Mouse (Mus musculus) liver, embryonic 14.5 days (tissue): Measurements from ENCODE around the gene Hat1. TPM values are rescaled to one million over a fixed set of nuclear protein-coding genes. Genes with fewer than 3 reads are reported as not detected.

Source experiments
- ATAC-seq: fragments of 200-750 bp; cut with Nextera tagmentation; 2 replicates; pipeline ENCODE4 v1.8.0; 2017; ENCODE audit warnings: moderate number of reproducible peaks, mild to moderate bottlenecking, moderate library complexity; ENCODE audit not compliant: insufficient read depth
- DNase-seq, 3 experiments: peaks; one replicate each; pipeline ENCODE4 v3.0.0-alpha.2; 2012 to 2013; ENCODE audit warnings: low read depth in 3 of 3, low spot score in 3 of 3
- H3K27ac ChIP-seq: fragments of 300-500 bp; sonication (generic); 2 replicates; pipeline ENCODE4 v1.5.1; 2014; ENCODE audit warnings: moderate library complexity, mild to moderate bottlenecking, control low read depth, inconsistent platforms
- H3K27me3 ChIP-seq: fragments of 300-500 bp; sonication (generic); 2 replicates; pipeline ENCODE4 v1.6.1; 2014; ENCODE audit warnings: mild to moderate bottlenecking, low read length, moderate library complexity; ENCODE audit not compliant: control insufficient read depth, insufficient read depth
- H3K36me3 ChIP-seq: fragments of 300-500 bp; sonication (generic); replicated peaks from 2 replicates; pipeline ENCODE4 v1.6.1; 2014; ENCODE audit warnings: low read depth; ENCODE audit not compliant: control insufficient read depth, insufficient read depth
- H3K4me1 ChIP-seq, 2 experiments: fragments of 200-500 bp in 1 of 2; fragments of 300-500 bp in 1 of 2; sonication (generic) in 1 of 2; replicated peaks; 2 replicates each; pipeline ENCODE4 v1.6.1; 2012 to 2014; ENCODE audit warnings: antibody characterized with exemption in 1 of 2, inconsistent platforms in 1 of 2, low read length in 1 of 2; ENCODE audit not compliant: control insufficient read depth in 2 of 2, insufficient read depth in 2 of 2
- H3K4me2 ChIP-seq: fragments of 300-500 bp; sonication (generic); 2 replicates; pipeline ENCODE4 v1.6.1; 2014; ENCODE audit warnings: low read depth, mild to moderate bottlenecking, control low read depth, moderate library complexity
- H3K4me3 ChIP-seq, 2 experiments: fragments of 200-500 bp in 1 of 2; fragments of 300-500 bp in 1 of 2; sonication (generic) in 1 of 2; 2 replicates each; pipeline ENCODE4 v1.5.1; 2012 to 2014; ENCODE audit warnings: low read depth in 2 of 2, low read length in 2 of 2, mild to moderate bottlenecking in 2 of 2, control low read depth in 1 of 2, inconsistent platforms in 1 of 2, moderate library complexity in 1 of 2; ENCODE audit not compliant: insufficient read depth in 1 of 2
- H3K9ac ChIP-seq: fragments of 300-500 bp; sonication (generic); replicated peaks from 2 replicates; pipeline ENCODE4 v1.6.1; 2014; ENCODE audit warnings: mild to moderate bottlenecking, control low read depth, moderate library complexity
- H3K9me3 ChIP-seq: fragments of 300-500 bp; sonication (generic); 2 replicates; pipeline ENCODE4 v1.6.1; 2016; ENCODE audit warnings: low read length, mixed read lengths; ENCODE audit not compliant: control insufficient read depth
- CTCF ChIP-seq: IDR thresholded peaks from 2 replicates; pipeline ENCODE4 v1.5.1; 2016; ENCODE audit warnings: antibody characterized with exemption, low read depth, control low read depth
- EP300 ChIP-seq: IDR thresholded peaks from 2 replicates; pipeline ENCODE4 v1.6.1; 2016; ENCODE audit warnings: antibody characterized with exemption, low read depth
- WGBS: fragments of 180-500 bp; shearing (Covaris S2); extraction: QIAGEN DNeasy Blood & Tissue Kit; methylation state at CpG from one replicate; pipeline ENCODE4 v1.1.7; 2014; ENCODE audit not compliant: insufficient replicate concordance; 5-methylcytosine and 5-hydroxymethylcytosine counted together
- polyA plus RNA-seq, 2 experiments: library from polyadenylated mRNA; depleted of rRNA in 1 of 2; stranded (reverse) in 1 of 2; unstranded in 1 of 2; fragments of >200 nt; fragmentation: Nextera tagmentation in 1 of 2; extraction: Ambion mirVana in 1 of 2; gene quantifications; 2 replicates each; pipeline versions ENCODE4 v1.2.1 to v1.2.3; 2012 to 2014

Hat1 gene
- polyA plus RNA-seq, 2 experiments = 69.4 to 120 TPM

DNA sequence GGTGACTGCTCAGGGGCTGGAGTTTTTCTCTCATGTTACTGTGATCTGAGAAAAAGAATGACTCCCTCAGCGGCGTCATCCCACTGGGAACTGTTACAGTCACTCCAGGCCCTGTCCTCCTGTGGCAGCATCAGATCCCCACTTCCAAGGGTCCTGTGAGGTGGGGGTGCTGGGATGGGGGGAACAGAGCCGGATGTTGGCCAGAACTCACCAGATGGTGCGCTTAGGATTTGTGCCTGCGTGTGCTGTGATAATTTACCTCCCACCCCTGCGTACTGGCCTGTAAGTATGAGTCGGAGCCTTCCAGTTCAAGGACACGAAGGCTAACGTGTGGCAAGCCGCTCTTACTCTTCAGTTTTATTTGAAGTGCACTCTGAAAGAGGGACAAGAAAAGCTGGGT lies 86.6 kb downstream of the Hat1 start:
- H3K4me2 ChIP-seq = no peak overlapping the region
- H3K9ac ChIP-seq = no peak overlapping the region
- peaks cover 2% of the 10 kb centered on the region; the same call in 1 of the 2 replicates for H3K9me3 ChIP-seq
- no peak overlapping the region for H3K27ac ChIP-seq
- TF ChIP-seq CTCF (no peak), EP300 (no peak)
- 84% methylated on average over 10 of the region's 10 CpGs for WGBS
- no peaks in the 10 kb centered on the region for H3K27me3 ChIP-seq
- no peaks in the 10 kb centered on the region for H3K36me3 ChIP-seq
- ATAC-seq (no peak), DNase-seq (no peak)
- H3K4me1 ChIP-seq = peaks cover 5 to 10% of the 10 kb centered on the region in 2 experiments
- H3K4me3 ChIP-seq = no peak overlapping the region

DNA sequence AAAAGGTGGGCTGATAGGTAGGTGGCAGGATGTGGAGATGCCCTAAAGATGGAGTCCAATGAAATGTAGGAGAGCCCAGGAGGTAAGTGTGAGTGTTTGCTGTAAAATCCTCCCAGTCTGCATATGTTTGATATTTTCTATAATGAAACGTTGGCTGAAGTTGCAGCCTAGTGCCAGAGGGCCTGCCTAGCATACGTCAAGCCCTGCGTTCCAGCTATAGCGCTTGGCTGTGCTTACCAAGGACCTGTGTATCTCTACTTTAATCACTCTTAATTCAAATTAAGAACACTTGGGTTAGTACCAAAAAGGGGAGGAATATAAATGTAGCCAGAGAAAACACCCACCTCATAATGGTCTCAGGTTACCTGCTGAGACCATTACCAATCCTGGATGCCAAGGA lies 87.0 kb downstream of the Hat1 start:
- H3K4me1 ChIP-seq = peaks cover 5 to 10% of the 10 kb centered on the region in 2 experiments
- no peak overlapping the region for H3K4me2 ChIP-seq
- H3K27me3 ChIP-seq = no peaks in the 10 kb centered on the region
- 92% methylated on average over 4 of the region's 4 CpGs for WGBS
- DNase-seq (no peak), ATAC-seq (no peak)
- TF ChIP-seq EP300 (no peak), CTCF (no peak)
- peaks cover 2% of the 10 kb centered on the region; the same call in 1 of the 2 replicates for H3K9me3 ChIP-seq
- H3K4me3 ChIP-seq = no peak overlapping the region
- H3K9ac ChIP-seq = no peak overlapping the region
- H3K36me3 ChIP-seq = no peaks in the 10 kb centered on the region
- H3K27ac ChIP-seq = no peak overlapping the region

DNA sequence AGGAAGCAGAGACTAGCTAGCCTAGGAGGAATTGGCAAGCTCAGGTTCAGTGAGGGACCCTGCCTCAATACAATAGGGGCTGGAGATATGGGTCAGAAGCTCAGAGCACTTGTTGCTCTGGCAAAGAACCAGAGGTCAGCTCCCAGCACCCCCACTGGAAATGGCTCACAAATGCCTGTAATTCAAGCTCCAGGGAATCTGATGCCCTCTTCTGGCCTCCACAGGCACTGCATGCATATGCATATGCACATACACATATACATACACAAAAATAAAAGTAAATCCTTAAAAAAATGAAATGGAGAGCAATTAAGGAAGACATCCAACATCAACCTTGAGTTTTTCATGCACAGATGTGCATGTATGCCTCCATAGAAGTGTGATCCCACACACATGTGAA lies 89.0 kb downstream of the Hat1 start:
- H3K36me3 ChIP-seq = no peaks in the 10 kb centered on the region
- peak; percentile 65 for TF ChIP-seq CTCF
- no peak for TF ChIP-seq EP300
- H3K27me3 ChIP-seq = no peaks in the 10 kb centered on the region
- no peak overlapping the region for H3K4me3 ChIP-seq
- H3K9ac ChIP-seq = no peak overlapping the region
- H3K27ac ChIP-seq = no peak overlapping the region
- H3K4me1 ChIP-seq = peaks cover 0 to 3% of the 10 kb centered on the region in 2 experiments; a peak in 1 of 4 replicates
- no peak overlapping the region for H3K4me2 ChIP-seq
- ATAC-seq (no peak), DNase-seq (no peak)
- H3K9me3 ChIP-seq = peaks cover 2% of the 10 kb centered on the region; the same call in 1 of the 2 replicates

DNA sequence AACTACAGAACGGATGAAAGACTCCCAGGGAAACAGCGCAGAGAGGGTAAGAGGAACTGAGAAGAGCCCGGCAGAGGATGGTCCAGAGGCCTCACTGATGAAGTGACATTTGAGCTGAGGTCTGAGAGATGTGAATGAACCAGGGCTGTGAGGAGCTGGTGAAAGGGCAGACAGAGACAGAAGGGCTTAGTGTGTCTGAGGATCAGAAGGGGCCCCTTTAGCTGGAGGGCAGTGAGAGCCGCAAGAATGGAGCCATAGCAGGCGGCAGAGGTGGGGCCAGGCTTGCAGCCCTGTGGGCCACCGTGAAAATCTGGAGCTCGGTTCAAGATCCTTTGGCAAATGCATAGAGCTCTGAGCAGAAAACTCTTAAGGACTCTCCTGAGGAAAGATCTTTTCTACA lies 91.2 kb downstream of the Hat1 start:
- Histone ChIP-seq H3K4me3 (no peak overlapping the region), H3K27me3 (no peaks in the 10 kb centered on the region), H3K4me2 (no peak overlapping the region), H3K9ac (no peak overlapping the region), H3K27ac (no peak overlapping the region), H3K9me3 (peaks cover 2% of the 10 kb centered on the region; the same call in 1 of the 2 replicates), H3K4me1 (peaks cover 0 to 3% of the 10 kb centered on the region in 2 experiments; a peak in 1 of 4 replicates), H3K36me3 (no peaks in the 10 kb centered on the region)
- TF ChIP-seq EP300 = no peak
- no peak for TF ChIP-seq CTCF
- 57% methylated on average over 7 of the region's 7 CpGs for WGBS
- no peak for ATAC-seq
- no peak for DNase-seq

DNA sequence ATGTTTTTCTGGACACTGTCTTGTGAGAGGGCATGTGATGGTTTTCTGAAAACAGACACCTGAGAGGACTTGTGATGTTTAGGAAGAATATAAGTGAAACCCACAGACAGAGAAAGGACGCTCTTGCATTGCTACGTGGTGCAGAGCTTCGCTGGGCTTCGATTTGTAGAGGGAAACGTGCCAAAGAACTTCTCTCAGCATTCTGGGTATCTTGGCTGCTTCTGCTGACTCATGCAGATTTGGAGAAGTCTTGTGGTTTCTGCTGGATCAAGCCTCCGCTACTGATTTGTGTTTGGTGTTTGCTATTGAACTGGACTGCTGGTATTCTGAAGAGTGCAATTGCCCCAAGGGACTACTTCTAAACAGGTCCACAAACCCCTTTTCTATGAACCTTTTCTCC lies 93.1 kb downstream of the Hat1 start:
- no peak overlapping the region for H3K27ac ChIP-seq
- 35% methylated on average over 6 of the region's 6 CpGs for WGBS
- no peak overlapping the region for H3K9ac ChIP-seq
- H3K9me3 ChIP-seq = peaks cover 2% of the 10 kb centered on the region; the same call in 1 of the 2 replicates
- ATAC-seq (no peak), DNase-seq (no peak)
- no peak overlapping the region for H3K4me3 ChIP-seq
- no peaks in the 10 kb centered on the region for H3K36me3 ChIP-seq
- H3K27me3 ChIP-seq = no peaks in the 10 kb centered on the region
- H3K4me2 ChIP-seq = no peak overlapping the region
- peaks cover 0 to 3% of the 10 kb centered on the region in 2 experiments; a peak in 1 of 4 replicates for H3K4me1 ChIP-seq
- TF ChIP-seq CTCF (no peak), EP300 (no peak)
